Mouse (Mus musculus) E14TG2a.4 (cell line): Measurements from ENCODE around the gene Fem1a.

Experiments used
- CTCF ChIP-seq: conservative IDR thresholded peaks from 2 replicates; pipeline ENCODE4 v1.5.1; 2014; ENCODE audit warnings: low read length
- NANOG ChIP-seq: IDR thresholded peaks from 2 replicates; pipeline ENCODE4 v1.6.1; 2014; ENCODE audit warnings: borderline replicate concordance, low read length, mixed read lengths
- POU5F1 ChIP-seq: IDR thresholded peaks from 2 replicates; pipeline ENCODE4 v1.6.1; 2014; ENCODE audit warnings: low read length, borderline replicate concordance

DNA sequence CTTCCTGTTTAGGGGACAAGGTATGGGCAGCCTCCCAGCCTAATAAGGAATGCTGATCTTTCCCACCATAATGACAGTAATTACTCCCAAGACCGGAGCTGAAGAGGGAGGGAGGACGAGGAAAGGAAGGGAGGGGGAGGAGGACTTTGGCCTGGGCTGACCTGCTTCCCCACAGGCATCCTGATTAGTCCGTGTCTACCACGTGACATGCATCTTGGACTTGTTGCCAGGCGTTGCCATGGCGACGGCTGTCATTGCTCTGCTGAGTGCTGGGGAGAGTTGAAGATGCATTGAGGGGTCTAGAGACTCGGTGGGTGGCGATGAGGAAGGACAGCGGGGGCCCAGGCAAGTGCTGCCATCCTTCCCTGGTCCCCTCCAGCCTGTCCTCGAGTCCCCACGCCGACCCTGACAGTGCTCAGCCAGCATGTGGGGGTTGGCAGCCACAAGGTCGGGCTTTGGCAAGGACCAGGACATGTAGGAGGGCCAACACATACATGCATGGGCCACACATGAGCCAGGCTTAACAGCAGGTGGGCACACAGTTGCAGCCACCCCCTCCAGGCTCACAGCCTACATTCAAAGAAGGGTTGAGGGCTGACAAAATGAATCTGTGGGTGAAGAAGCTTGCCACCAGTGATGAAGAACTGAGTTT, 22.7 kb upstream of the Fem1a start:
- TF ChIP-seq CTCF (no peak), POU5F1 (no peak), NANOG (no peak)
